Mouse (Mus musculus) limb, embryonic 12.5 days (tissue): ENCODE results near the gene Otub2. TPM values are rescaled to one million over a fixed set of nuclear protein-coding genes. Genes with fewer than 3 reads are reported as not detected.

Source experiments
- ATAC-seq: fragments of 200-750 bp; cut with Nextera tagmentation; 2 replicates; pipeline ENCODE4 v1.8.0; 2017; ENCODE audit warnings: low read depth, moderate TSS enrichment; ENCODE audit not compliant: insufficient number of reproducible peaks, insufficient read depth, low FRiP score, low TSS enrichment
- H3K27ac ChIP-seq: fragments of 300-500 bp; sonication (generic); 2 replicates; pipeline ENCODE4 v1.5.1; 2016; ENCODE audit warnings: mild to moderate bottlenecking, moderate library complexity
- H3K27me3 ChIP-seq: fragments of 300-500 bp; sonication (generic); 2 replicates; pipeline ENCODE4 v1.6.1; 2016; ENCODE audit warnings: mild to moderate bottlenecking, moderate library complexity
- H3K36me3 ChIP-seq: fragments of 300-500 bp; sonication (generic); 2 replicates; pipeline ENCODE4 v1.6.1; 2016; ENCODE audit warnings: mild to moderate bottlenecking, moderate library complexity
- H3K4me1 ChIP-seq: fragments of 300-500 bp; sonication (generic); replicated peaks from 2 replicates; pipeline ENCODE4 v1.6.1; 2016
- H3K4me2 ChIP-seq: fragments of 300-500 bp; sonication (generic); 2 replicates; pipeline ENCODE4 v1.6.1; 2016; ENCODE audit warnings: mild to moderate bottlenecking, moderate library complexity
- H3K4me3 ChIP-seq: fragments of 300-500 bp; sonication (generic); replicated peaks from 2 replicates; pipeline ENCODE4 v1.5.1; 2016; ENCODE audit warnings: mild to moderate bottlenecking
- H3K9ac ChIP-seq: fragments of 300-500 bp; sonication (generic); replicated peaks from 2 replicates; pipeline ENCODE4 v1.6.1; 2016; ENCODE audit warnings: mild to moderate bottlenecking, moderate library complexity
- H3K9me3 ChIP-seq: fragments of 300-500 bp; sonication (generic); 2 replicates; pipeline ENCODE4 v1.6.1; 2016; ENCODE audit warnings: mild to moderate bottlenecking, moderate library complexity
- WGBS: fragments of 180-500 bp; shearing (Covaris S2); methylation state at CpG from one replicate; pipeline ENCODE4 v1.1.7; 2016; 5-methylcytosine and 5-hydroxymethylcytosine counted together
- polyA plus RNA-seq: library from polyadenylated mRNA; unstranded; fragments of >200 nt; fragmentation: Nextera tagmentation; extraction: Ambion mirVana; gene quantifications from 2 replicates; pipeline ENCODE4 v1.2.1, GENCODE M21; 2016

Gene Otub2
- polyA plus RNA-seq, 1 experiment from 2014 or later: 12.0 TPM

- WGBS: 77% methylated on average over 8 of the region's 8 CpGs
- Histone ChIP-seq H3K4me3 (no peak overlapping the region), H3K9me3 (no peaks in the 10 kb centered on the region), H3K4me1 (no peaks in the 10 kb centered on the region), H3K27me3 (peaks cover 6% of the 10 kb centered on the region), H3K9ac (no peak overlapping the region), H3K27ac (no peak overlapping the region), H3K4me2 (no peak overlapping the region), H3K36me3 (no peaks in the 10 kb centered on the region)
- no peak for ATAC-seq
These were observed 14.8 kb upstream of the Otub2 start for GRCm38 (mm10) chr12:103373530-103374236.

DNA sequence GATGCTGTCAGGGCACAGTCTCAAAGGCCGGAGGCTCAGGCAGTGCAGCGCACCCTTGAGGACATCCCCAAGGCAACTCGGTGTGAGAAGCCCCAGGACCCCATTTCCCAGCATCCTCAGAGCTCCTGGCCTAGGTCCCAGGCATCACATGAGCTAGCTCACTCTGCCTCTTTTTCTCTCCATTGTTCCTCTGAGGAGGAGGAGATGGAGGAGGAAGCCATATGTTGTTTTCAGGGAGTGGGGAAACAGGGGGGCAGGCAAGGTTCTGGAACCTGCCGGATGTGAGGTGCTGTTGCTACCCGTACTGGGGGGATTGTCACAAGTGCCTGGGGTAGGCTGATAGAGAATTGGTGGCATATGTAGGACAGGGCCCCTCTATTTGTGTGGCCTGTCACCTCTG is 12.4 kb upstream of the Otub2 start:
- Histone ChIP-seq H3K4me2 (no peak overlapping the region), H3K9me3 (no peaks in the 10 kb centered on the region), H3K4me3 (no peak overlapping the region), H3K27me3 (no peaks in the 10 kb centered on the region), H3K27ac (no peak overlapping the region), H3K36me3 (no peaks in the 10 kb centered on the region), H3K4me1 (no peaks in the 10 kb centered on the region), H3K9ac (no peak overlapping the region)
- 63% methylated on average over 5 of the region's 5 CpGs for WGBS
- ATAC-seq: no peak

- Histone ChIP-seq H3K9me3 (no peaks in the 10 kb centered on the region), H3K4me3 (no peak overlapping the region), H3K27ac (no peak overlapping the region), H3K9ac (no peak overlapping the region), H3K4me2 (no peak overlapping the region), H3K27me3 (no peaks in the 10 kb centered on the region), H3K36me3 (no peaks in the 10 kb centered on the region), H3K4me1 (no peaks in the 10 kb centered on the region)
- 78% methylated on average over 4 of the region's 4 CpGs for WGBS
- ATAC-seq: no peak
These were observed 11.7 kb upstream of the Otub2 start for GRCm38 (mm10) chr12:103376774-103377173.

DNA sequence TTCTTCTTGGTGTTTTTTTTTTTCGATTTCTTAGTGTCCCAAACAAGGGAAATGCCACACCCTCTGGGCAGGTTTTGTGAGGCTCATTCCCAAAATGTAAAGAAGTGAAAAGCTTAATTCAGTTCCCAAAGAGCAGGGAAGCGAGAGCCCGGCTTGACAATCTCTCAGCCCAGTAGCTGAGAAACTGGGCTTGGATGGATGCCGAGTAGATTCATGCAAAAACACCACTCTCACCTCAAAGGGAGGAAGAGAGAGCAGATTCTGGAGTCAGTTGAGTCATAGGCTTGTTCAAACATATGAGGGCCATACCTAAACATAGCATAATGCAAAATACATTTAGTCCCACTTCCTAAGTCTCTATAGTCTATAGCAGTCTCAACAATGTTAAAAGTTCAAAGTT is 8.3 kb upstream of the Otub2 start:
- Histone ChIP-seq H3K9ac (no peak overlapping the region), H3K4me1 (no peaks in the 10 kb centered on the region), H3K4me3 (no peak overlapping the region), H3K36me3 (no peaks in the 10 kb centered on the region), H3K9me3 (no peaks in the 10 kb centered on the region), H3K4me2 (no peak overlapping the region), H3K27ac (no peak overlapping the region), H3K27me3 (no peaks in the 10 kb centered on the region)
- 80% methylated on average over 4 of the region's 4 CpGs for WGBS
- no peak for ATAC-seq

DNA sequence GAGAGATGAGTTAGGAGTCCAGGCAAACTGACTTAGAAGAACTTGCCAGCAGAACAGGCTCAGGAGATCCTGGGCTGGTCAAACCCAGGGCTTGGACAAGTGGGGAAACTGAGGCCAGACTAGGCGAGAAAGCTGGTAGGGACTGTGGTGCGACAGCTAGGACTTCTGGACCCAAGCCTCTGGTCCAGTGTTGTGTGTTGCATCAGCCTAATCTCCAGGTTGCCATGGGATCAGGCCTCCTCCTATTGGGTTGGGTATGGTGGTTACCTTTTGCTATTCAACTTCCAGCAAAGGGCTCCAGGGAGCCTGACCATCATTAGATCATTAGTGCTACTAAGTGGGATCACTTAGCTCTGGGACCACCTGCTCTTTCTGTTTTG is 856 bp downstream of the Otub2 start:
- Histone ChIP-seq H3K27ac (0 out of 2 replicates have a peak overlapping the region, but pooled peaks have one; percentile 45), H3K9me3 (no peaks in the 10 kb centered on the region), H3K27me3 (no peaks in the 10 kb centered on the region), H3K9ac (peak overlapping the region; percentile 88), H3K36me3 (no peaks in the 10 kb centered on the region), H3K4me2 (peak overlapping the region; percentile 78), H3K4me1 (peaks cover 13% of the 10 kb centered on the region), H3K4me3 (peak overlapping the region; percentile 78)
- WGBS: 76% methylated on average over 2 of the region's 2 CpGs
- no peak for ATAC-seq

- Histone ChIP-seq H3K9me3 (no peaks in the 10 kb centered on the region), H3K9ac (no peak overlapping the region), H3K27me3 (no peaks in the 10 kb centered on the region), H3K27ac (no peak overlapping the region), H3K4me2 (0 out of 2 replicates have a peak overlapping the region, but pooled peaks have one; percentile 78), H3K36me3 (no peaks in the 10 kb centered on the region), H3K4me1 (peaks cover 13% of the 10 kb centered on the region), H3K4me3 (peak overlapping the region; percentile 78; the same call in 1 of the 2 replicates)
- WGBS: 68% methylated on average over 4 of the region's 4 CpGs
- ATAC-seq: no peak
These were observed 1.5 kb downstream of the Otub2 start for GRCm38 (mm10) chr12:103389982-103390381.

DNA sequence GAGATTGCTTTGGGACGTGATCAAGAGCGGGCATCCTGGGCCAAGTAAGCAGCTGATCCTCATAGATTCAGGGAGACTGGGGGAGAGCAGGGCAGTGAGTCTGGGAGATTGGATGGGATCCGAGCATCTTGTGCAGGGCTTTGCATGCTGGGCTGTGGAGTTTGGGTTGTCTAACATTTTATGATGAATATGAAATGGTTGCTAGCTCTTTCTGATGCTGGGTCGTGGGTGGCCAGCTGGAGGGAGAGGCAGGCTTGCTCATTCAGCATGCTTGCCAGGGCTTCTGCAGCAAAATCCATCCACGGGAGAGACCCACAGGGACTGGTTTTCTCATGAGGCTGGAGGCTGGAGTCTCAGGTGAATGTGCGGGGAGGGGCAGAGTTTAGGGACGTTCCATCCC is 2.6 kb downstream of the Otub2 start:
- Histone ChIP-seq H3K4me1 (peaks cover 13% of the 10 kb centered on the region), H3K9ac (0 out of 2 replicates have a peak overlapping the region, but pooled peaks have one; percentile 14), H3K27me3 (no peaks in the 10 kb centered on the region), H3K36me3 (no peaks in the 10 kb centered on the region), H3K4me2 (no peak overlapping the region), H3K4me3 (no peak overlapping the region), H3K9me3 (no peaks in the 10 kb centered on the region), H3K27ac (no peak overlapping the region)
- WGBS: 78% methylated on average over 7 of the region's 7 CpGs
- ATAC-seq: no peak

- Histone ChIP-seq H3K4me2 (no peak overlapping the region), H3K4me3 (no peak overlapping the region), H3K27me3 (no peaks in the 10 kb centered on the region), H3K27ac (no peak overlapping the region), H3K9me3 (no peaks in the 10 kb centered on the region), H3K4me1 (peaks cover 13% of the 10 kb centered on the region), H3K36me3 (no peaks in the 10 kb centered on the region), H3K9ac (no peak overlapping the region)
- no peak for ATAC-seq
- 63% methylated on average over 6 of the region's 6 CpGs for WGBS
These were observed 5.0 kb downstream of the Otub2 start for GRCm38 (mm10) chr12:103393528-103393927.

- peaks cover 2% of the 10 kb centered on the region; the same call in 1 of the 2 replicates for H3K4me1 ChIP-seq
- no peak overlapping the region for H3K27ac ChIP-seq
- no peak overlapping the region for H3K4me3 ChIP-seq
- no peak overlapping the region for H3K9ac ChIP-seq
- H3K36me3 ChIP-seq: peaks cover 3% of the 10 kb centered on the region; the same call in 1 of the 2 replicates
- H3K4me2 ChIP-seq: no peak overlapping the region
- H3K9me3 ChIP-seq: no peaks in the 10 kb centered on the region
- no peaks in the 10 kb centered on the region for H3K27me3 ChIP-seq
- 62% methylated on average over 12 of the region's 12 CpGs for WGBS
- no peak for ATAC-seq
These were observed 7.2 kb downstream of the Otub2 start for GRCm38 (mm10) chr12:103395486-103396275.

DNA sequence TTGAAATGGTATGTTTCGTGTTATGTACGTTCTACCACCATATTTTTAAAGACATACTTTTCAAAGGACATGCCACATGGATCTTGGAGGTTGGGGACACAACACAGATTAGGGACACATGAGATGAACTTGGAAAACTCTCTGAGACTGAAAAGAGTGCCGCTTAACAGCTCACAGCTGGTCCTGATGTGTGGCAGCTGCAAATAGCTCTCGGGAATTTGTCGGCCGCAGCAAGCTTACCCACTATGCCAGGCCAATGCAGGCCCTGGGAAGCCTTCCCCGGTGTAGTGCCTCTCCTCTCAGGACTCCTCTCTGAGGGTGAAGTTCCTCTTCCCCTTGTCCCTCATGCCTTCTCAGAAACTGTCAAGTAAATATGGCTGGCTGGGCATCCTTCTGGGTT is 8.3 kb downstream of the Otub2 start:
- no peaks in the 10 kb centered on the region for H3K4me1 ChIP-seq
- H3K9me3 ChIP-seq: no peaks in the 10 kb centered on the region
- H3K4me3 ChIP-seq: no peak overlapping the region
- no peak overlapping the region for H3K27ac ChIP-seq
- ATAC-seq: no peak
- H3K27me3 ChIP-seq: no peaks in the 10 kb centered on the region
- H3K9ac ChIP-seq: no peak overlapping the region
- WGBS: 79% methylated on average over 7 of the region's 7 CpGs
- no peak overlapping the region for H3K4me2 ChIP-seq
- H3K36me3 ChIP-seq: peaks cover 11% of the 10 kb centered on the region; the same call in 1 of the 2 replicates

- Histone ChIP-seq H3K4me2 (no peak overlapping the region), H3K4me3 (no peak overlapping the region), H3K36me3 (peaks cover 70% of the 10 kb centered on the region), H3K9me3 (no peaks in the 10 kb centered on the region), H3K4me1 (no peaks in the 10 kb centered on the region), H3K27me3 (no peaks in the 10 kb centered on the region), H3K9ac (no peak overlapping the region), H3K27ac (no peak overlapping the region)
- no peak for ATAC-seq
- 87% methylated on average over 18 of the region's 18 CpGs for WGBS
These were observed 15.6 kb downstream of the Otub2 start for GRCm38 (mm10) chr12:103404131-103404530.
